10 mouse cellular contexts compared by ENCODE assay signal in the genomic region with DNA sequence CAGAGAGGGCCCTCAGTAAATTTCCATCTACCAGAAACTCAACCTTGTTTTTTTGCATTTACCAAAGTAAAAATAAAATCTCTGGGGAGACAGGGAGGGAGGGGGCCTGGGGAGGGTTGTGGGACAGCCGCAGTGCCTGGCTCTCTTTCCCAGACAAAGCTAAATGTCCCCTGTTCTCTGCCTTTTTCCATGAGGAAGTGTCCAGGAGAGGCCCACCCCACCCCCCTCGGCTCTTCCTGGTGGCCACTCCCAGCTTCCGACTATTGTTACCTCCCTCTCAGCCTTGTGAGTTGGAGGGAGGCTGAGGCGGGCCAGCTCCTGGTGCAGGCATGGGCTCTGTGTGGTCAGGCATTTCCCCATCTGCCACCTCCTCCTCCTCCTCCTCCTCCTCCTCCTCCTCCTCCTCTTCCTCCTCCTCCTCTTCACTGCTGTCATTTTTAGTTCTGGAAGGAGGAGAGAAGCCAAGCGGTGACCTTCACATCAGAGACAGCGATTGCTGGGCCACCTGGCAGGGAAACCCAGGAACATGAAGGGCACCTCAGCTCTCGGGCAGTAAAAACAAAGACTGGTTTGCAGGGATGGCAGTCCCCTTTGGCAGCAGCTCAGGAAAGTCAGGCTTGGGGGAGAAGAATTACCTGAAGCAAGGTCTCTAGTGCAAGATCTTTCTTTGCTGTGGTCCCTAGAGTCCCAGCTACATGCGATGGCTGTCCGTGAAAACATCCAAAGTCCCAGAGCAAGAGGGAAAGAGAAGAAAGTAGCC.
DNase-seq lines count a peak whose midpoint lies in the region; ATAC-seq and TF ChIP-seq lines count a peak whose summit lies in the region.
"Had no signal": no experiment of that assay in that cellular context is flagged by ENCODE, and none has a peak within 500 bp of the region (broad histone marks: within the 10 kb centered on the region; RNA-seq: fewer than 3 reads in every experiment).

No protein-coding gene starts in this region.

- peak overlapping the region; percentile 14; the same call in 1 of the 2 replicates for H3K9ac ChIP-seq in lung, embryonic 16.5 days (ENCODE audit: low read length)
- H3K9ac ChIP-seq: embryonic facial prominence, embryonic 12.5 days had no signal

- intact Hi-C loops in gastrocnemius, adult 2 months (cut with DNase I): loop anchor here (5.0 kb wide), 1 partner anchor 73 kb away; a partner anchor contains a TSS

- DNase-seq in gastrocnemius, adult 2 months: peak; percentile 65
- no peak for DNase-seq in gastrocnemius, postnatal 4 days (ENCODE audit: low spot score in 2 of 2)
- peak; percentile 81 for DNase-seq in heart, adult 8-10 months (ENCODE audit: low spot score)
- peak; percentile 70 for DNase-seq in kidney, adult 9 months
- DNase-seq in cerebellum, postnatal 36 days: no peak
- DNase-seq: B cell, adult 2 months had no signal

- no peaks in the 10 kb centered on the region for H3K9me3 ChIP-seq in lung, embryonic 16.5 days (ENCODE audit: control insufficient read depth, low read length)
- H3K9me3 ChIP-seq: embryonic facial prominence, embryonic 12.5 days had no signal

- peak; percentile 23; the same call in 1 of the 2 replicates for ATAC-seq in lung, embryonic 16.5 days (ENCODE audit: low read depth)
- no peak for ATAC-seq in megakaryocyte-erythroid progenitor cell, adult 5-6 weeks (replicated peaks; ENCODE audit: low FRiP score, low TSS enrichment, poor library complexity, severe bottlenecking)
- no peak for ATAC-seq in activated CD4-positive, CD25-positive, alpha-beta regulatory T cell, adult 4 months

- 63% methylated on average over 9 of the region's 9 CpGs for WGBS in lung, embryonic 16.5 days

- no peak overlapping the region for H3K4me2 ChIP-seq in lung, embryonic 16.5 days (ENCODE audit: low read depth, low read length)
- H3K4me2 ChIP-seq: embryonic facial prominence, embryonic 12.5 days had no signal

- H3K36me3 ChIP-seq in lung, embryonic 16.5 days (ENCODE audit: control insufficient read depth, insufficient read depth, low read length): no peaks in the 10 kb centered on the region
- H3K36me3 ChIP-seq: embryonic facial prominence, embryonic 12.5 days had no signal

- peak overlapping the region; percentile 96 for H3K27ac ChIP-seq in gastrocnemius, adult 2 months
- peak overlapping the region; percentile 99 for H3K27ac ChIP-seq in lung, embryonic 16.5 days (ENCODE audit: low read length)
- H3K27ac ChIP-seq: embryonic facial prominence, embryonic 12.5 days had no signal

- H3K4me3 ChIP-seq in gastrocnemius, adult 2 months: peak overlapping the region; percentile 56
- H3K4me3 ChIP-seq in lung, embryonic 16.5 days (ENCODE audit: low read length): no peak overlapping the region
- H3K4me3 ChIP-seq: embryonic facial prominence, embryonic 12.5 days had no signal

- H3K27me3 ChIP-seq in lung, embryonic 16.5 days (ENCODE audit: control insufficient read depth, insufficient read depth, low read depth, low read length): no peaks in the 10 kb centered on the region
- H3K27me3 ChIP-seq: embryonic facial prominence, embryonic 12.5 days had no signal

- TF ChIP-seq CTCF in gastrocnemius, adult 2 months (IDR thresholded peaks at IDR 0.05): no peak

- H3K4me1 ChIP-seq in lung, embryonic 16.5 days (replicated peaks; ENCODE audit: control insufficient read depth, insufficient read depth, low read length): peaks cover 67% of the 10 kb centered on the region

Comparison
In these comparisons a context has a peak if more than half of its experiments do, and no peak if none do; other contexts are left out.
1. DNase-seq: peak in gastrocnemius, adult 2 months (single experiment), heart, adult 8-10 months (single experiment) and kidney, adult 9 months (single experiment); none in gastrocnemius, postnatal 4 days (0 of 2) and cerebellum, postnatal 36 days (0 of 2).